Mouse (Mus musculus) embryo, embryonic 9.5 days (tissue): ENCODE measurements at regions not wholly inside any gene's neighbourhood (a gene's known extent, or its start where the extent isn't known, plus 50 kb on each side); places are given as distances from the start of the nearest gene placed in this dataset.

Source experiments
- DNase-seq: peaks from one replicate; pipeline ENCODE4 v3.0.0-alpha.2; 2017; ENCODE audit errors: extremely low spot score

DNA sequence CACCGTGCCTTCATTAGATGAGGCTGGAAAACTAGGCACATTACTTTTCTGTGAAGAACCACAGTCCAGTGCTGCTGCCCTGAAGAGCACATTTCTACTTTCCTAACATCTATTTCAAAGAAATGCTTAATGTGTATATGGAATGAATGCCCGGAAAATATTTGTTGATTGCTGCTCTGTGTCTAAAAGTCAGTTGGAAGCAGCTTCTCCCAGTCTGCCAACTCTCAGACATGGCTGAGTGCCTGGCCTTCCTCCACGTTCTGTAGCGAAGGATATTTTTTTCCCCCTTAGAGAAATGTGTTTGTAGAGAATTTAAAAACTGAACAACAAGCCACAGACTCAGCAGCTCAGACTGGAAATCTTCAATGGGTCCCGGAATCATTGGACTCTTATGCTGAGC lies 576.4 kb upstream of the Arid1b start:
- DNase-seq: no peak

DNA sequence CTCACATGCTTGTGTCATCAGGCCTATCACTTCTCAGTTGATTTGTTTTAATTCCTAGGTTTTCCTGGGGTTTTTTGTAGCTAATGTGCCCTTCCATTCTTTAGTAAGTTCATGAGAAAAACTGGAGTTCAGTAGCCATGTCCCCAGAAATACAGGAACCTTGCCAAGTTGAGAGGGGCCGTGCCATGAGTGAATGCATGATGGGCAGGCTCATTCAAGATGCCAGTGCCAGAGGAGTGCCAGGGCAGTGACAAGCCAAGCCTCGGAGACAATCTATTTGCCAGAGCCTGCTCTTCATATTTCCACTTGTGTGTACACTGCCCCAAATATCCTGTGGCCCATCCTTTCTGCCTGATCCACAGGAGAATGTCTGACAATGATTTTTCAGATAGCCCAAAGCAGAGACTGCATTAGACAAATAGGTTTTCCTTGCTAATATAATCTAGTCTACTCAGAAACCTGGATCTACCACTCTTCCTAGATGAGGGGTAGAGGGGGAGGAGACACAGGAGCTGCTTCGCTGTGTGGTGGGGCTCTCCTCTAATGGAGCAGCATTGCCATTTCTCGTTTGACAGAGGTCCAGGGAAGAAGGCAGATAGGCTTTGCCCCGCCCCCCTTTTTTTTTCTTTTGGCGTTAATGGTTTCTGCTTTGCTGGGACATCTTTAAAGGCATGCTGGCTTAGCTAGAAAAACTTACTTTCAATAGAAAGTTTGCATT lies 569.5 kb upstream of the Arid1b start:
- no peak for DNase-seq

GRCm38 (mm10) chr17:4425342-4425741 lies 568.8 kb upstream of the Arid1b start:
- no peak for DNase-seq

GRCm38 (mm10) chr17:4429036-4429435 lies 565.1 kb upstream of the Arid1b start:
- peak; percentile 24 for DNase-seq

- no peak for DNase-seq
Measured at GRCm38 (mm10) chr17:4445606-4446005, 548.5 kb upstream of the Arid1b start.

DNA sequence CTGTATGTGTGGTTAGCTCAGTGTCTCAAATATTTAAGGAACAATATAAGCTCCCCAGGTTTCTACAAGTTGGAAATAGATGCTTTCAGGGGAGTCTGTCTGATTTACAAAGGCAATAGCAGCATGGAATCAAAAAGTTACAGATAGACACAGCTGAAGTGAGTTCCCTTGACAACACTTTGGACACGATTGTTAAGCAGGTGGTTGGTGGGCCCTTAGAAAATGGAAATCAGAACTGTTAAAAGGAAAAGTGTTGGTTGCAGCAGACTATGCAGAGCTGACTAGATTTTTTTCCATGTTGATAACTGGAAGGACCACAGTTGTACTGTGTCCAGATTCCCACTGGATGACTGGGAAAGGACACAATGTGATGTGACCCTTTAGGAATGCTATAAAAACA lies 536.6 kb upstream of the Arid1b start:
- no peak for DNase-seq

DNA sequence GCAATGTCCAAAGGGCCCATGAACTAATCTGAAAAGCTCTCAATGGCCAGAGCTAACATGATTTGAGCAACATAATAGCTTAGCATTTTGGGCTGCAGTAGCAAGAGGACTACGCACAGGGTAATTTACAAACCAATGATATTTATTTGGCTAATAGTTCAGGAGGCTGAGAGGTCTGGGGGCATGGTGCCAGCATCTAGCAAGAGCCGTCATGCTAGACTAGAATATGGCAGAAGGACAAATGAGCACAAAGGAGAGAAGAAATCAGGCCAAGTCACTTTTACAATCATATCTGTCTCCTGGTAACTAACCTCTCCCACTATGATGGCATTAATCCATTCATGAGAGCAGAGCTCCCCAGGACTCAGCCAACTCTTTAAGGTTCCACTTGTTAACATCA lies 532.6 kb upstream of the Arid1b start:
- no peak for DNase-seq

GRCm38 (mm10) chr17:4464286-4464880 lies 529.7 kb upstream of the Arid1b start:
- no peak for DNase-seq

DNA sequence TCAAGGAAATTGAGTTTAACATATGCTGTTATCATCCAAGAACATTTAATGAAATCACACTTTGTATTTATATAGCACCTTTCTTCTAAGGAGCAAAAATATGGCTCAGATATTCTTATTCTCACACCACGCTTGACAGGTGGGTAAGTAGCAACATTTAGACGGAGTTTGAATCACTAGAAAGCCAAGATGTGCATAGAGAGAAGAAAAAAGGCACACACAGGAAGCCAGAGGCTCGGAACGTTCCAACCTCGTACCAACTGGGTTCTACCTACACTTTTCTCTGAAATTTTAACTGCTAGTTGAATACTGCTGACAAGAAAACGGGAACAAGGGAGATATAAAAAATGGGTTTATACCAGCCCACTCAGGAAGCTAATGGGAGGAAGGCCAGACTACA lies 528.4 kb upstream of the Arid1b start:
- DNase-seq: no peak

DNA sequence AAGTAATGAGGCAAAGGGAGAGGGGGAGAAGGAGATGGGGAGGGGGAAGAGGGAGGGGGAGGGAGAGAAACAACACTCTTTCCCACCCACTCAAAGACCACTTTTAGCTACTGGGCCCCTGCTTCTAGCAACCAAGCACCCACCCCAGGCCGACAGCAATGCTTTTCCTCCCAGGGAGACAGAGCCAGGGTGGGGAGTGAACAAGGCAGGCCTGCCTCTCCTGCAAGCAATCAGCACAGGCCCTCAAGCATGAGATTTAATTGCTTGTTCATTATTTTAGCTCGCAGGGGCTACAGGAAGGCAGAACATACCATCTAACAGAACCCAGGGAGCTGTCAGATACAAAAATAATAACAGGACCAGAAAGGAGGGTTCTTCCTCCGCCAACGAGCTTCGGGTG lies 521.7 kb upstream of the Arid1b start:
- DNase-seq: no peak

- no peak for DNase-seq
Measured at GRCm38 (mm10) chr17:4474350-4474749, 519.8 kb upstream of the Arid1b start.

DNA sequence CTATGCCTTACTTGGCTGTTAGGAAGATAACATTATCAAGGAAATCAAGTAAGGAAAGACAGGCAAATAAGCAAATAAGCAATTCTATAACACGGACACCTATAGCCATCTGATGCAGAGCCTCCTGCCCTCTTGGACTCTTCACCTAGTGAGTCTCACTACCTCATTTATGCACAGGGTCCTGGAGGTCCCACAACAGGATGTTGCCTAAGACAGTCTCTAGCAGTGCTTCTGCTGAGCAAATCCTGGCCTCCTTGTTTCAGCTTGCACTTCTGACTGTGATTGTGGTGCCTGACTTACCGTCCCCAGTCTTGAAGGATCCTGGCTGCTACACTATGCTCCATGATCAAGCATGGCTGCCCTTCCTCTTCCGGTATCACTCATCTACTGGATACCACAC lies 518.5 kb upstream of the Arid1b start:
- no peak for DNase-seq

- DNase-seq: no peak
Measured at GRCm38 (mm10) chr17:4494392-4494791, 499.7 kb upstream of the Arid1b start.

DNA sequence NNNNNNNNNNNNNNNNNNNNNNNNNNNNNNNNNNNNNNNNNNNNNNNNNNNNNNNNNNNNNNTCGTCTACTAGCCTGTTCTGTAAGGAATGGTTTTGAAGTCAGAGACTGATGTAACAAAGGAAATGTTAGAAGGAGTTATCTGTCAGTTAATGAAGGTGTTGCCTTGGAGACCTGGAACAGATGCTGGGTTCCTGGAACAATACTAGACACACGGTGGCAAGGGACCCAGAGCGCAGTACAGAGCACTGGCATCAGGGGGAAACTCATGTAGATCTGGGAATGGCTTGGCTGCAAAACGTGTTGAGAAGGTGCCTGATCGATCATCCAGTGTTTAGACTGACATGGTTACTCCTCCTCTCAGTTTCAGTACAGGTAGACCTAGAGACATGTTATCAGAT lies 493.6 kb upstream of the Arid1b start:
- no peak for DNase-seq

GRCm38 (mm10) chr17:4501029-4501428 lies 493.1 kb upstream of the Arid1b start:
- DNase-seq: no peak

- DNase-seq: no peak
Measured at GRCm38 (mm10) chr17:4504951-4505350, 489.2 kb upstream of the Arid1b start.

- no peak for DNase-seq
Measured at GRCm38 (mm10) chr17:4509506-4509905, 484.6 kb upstream of the Arid1b start.

GRCm38 (mm10) chr17:4516141-4516540 lies 478.0 kb upstream of the Arid1b start:
- no peak for DNase-seq

DNA sequence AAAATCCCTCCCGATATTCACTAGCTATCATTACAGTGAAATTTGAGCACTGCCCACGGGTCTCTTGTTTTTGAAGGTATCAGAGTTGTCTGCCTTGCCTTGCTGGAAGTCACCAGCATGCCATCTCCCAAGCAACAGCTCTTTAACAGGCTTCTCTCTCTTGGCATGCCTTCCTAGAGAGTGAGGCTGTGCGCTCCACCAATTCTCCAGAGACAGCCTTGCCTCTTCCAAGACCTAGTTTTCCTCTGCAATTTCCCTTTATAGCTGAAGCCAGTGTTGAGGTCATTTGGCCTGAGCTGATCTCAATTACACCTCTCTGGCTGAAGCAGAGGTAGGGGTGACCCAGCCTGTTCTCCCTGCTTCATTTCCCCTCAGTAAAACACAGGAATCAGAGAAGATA lies 477.3 kb upstream of the Arid1b start:
- DNase-seq: no peak

DNA sequence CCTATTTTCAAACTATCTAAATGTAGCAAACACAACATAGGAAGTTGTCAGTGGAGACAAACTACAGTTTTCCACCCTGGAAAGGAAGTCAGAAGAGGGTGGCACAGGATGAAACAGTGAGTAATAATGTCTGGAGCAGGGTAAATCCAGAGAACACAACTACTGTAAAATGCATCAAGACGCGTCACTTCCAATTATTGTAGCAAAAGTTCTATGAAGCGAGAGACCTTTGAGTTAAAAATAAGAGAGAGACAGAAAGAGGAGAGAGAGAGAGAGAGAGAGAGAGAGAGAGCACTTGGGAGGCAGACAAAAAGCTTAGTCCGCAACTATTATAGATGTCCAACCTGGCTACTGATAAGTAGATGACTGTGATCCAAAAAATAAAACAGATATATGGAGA lies 473.1 kb upstream of the Arid1b start:
- DNase-seq: no peak

- DNase-seq: no peak
Measured at GRCm38 (mm10) chr17:4526466-4526865, 467.7 kb upstream of the Arid1b start.

DNA sequence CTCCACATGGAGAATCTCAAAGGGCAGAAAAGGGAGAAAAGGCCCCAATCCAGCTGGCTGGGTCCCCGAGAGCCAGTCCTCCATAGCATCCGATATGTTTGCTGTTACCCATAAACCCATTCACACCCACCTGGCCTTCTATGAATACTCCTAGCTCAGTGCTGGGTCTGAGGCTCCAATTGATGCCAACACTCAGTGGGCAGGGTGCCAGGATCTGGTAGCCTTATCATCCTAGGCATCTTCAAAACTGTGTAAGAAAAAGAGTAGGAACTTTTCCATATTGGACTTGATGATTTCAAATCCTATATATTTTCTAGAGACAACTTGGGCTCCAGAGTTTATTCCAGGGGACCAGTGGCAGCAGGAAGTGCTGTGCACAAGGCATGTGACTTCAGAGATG lies 462.0 kb upstream of the Arid1b start:
- DNase-seq: no peak

DNA sequence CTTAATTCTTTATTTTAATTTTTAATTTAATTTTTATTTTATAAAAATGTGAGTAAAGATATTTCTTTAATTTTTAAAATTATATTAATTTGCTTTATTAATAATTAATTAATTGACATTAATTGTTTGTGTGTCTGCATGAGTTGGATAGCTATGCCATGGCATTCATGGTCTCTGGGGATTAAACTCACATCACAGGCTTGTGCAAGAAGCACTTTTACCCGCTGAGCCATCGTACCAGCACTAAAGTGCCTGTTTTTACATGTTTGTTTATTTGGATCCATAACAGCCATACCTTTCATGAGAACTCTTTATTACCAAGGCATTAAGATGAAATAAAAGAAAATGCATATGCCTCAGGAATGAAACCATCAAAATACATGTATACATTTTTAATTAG lies 453.7 kb upstream of the Arid1b start:
- no peak for DNase-seq
